Mouse (Mus musculus): ENCODE data around the gene Arhgap40. TPM values are rescaled to one million over a fixed set of nuclear protein-coding genes. Genes with fewer than 3 reads are reported as not detected.

The Arhgap40 gene
- polyA plus RNA-seq, 1 experiment from 2014 or later: not detected

DNA sequence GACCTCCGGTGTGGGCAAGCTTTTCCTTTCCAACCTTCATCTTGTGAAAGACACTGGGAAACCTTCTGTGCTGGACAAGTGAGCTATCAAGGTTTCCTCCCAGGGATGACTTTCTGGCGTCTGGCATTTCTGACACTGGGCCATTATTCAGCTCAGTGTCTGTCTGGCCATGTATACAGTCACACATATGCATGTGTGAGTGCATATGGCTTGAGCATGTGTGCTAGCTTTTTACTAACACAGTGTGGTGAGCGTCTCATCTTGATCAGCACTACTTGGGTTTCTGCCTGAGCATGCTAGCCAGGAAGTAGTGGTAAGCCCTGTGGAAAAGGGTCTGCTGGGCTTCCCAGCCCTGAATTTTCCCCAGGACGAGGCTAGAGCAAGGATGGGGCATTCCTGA lies 28.7 kb downstream of the Arhgap40 start:
- Histone ChIP-seq H3K4me3 (ENCODE audit: low read depth, low read length) (no peak overlapping the region), H3K4me1 (ENCODE audit: insufficient read depth) (no peaks in the 10 kb centered on the region), H3K27me3 (ENCODE audit: insufficient read depth, low read length) (0 out of 2 replicates have a peak, but pooled peaks cover under 1% of the 10 kb centered on the region), H3K36me3 (replicated peaks; ENCODE audit: insufficient read depth, low read length) (no peaks in the 10 kb centered on the region), H3K9ac (replicated peaks) (no peak overlapping the region), H3K9me3 (ENCODE audit: low read length) (no peaks in the 10 kb centered on the region), H3K4me2 (ENCODE audit: low read depth, low read length) (no peak overlapping the region), H3K27ac (ENCODE audit: low read depth) (no peak overlapping the region)
- ATAC-seq: no peak
- DNase-seq: no peak
- 38% methylated on average over 4 of the region's 4 CpGs for WGBS (ENCODE audit: insufficient replicate concordance)
- TF ChIP-seq EP300 (IDR thresholded peaks at IDR 0.05; ENCODE audit: low read depth) (no peak), CTCF (IDR thresholded peaks at IDR 0.05; ENCODE audit: low read depth) (no peak)

DNA sequence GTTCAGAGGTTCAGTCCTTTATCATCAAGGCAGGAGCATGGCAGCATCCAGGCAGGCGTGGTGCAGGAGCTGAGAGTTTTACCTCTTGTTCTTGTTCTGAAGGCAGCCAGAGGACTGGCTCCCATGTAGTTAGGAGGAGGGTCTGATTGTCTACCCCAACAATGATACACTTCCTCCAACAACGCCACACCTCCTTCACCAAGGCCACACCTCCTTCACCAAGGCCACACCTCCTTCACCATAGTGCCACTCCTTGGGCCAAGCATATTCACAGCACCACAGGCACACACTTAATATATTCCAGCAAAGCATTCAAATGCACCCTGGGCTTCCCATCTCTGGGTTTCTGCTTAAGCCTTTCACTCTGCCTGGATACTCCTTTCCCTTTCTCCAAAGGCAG lies 32.7 kb downstream of the Arhgap40 start:
- H3K9ac ChIP-seq (replicated peaks): no peak overlapping the region
- H3K4me2 ChIP-seq (ENCODE audit: low read depth, low read length): no peak overlapping the region
- peaks cover 5% of the 10 kb centered on the region; the same call in 1 of the 2 replicates for H3K27me3 ChIP-seq (ENCODE audit: insufficient read depth, low read length)
- no peaks in the 10 kb centered on the region for H3K36me3 ChIP-seq (replicated peaks; ENCODE audit: insufficient read depth, low read length)
- no peak overlapping the region for H3K4me3 ChIP-seq (ENCODE audit: low read depth, low read length)
- DNase-seq (no peak), ATAC-seq (no peak)
- WGBS (ENCODE audit: insufficient replicate concordance): 53% methylated on average over 2 of the region's 2 CpGs
- no peaks in the 10 kb centered on the region for H3K4me1 ChIP-seq (ENCODE audit: insufficient read depth)
- H3K9me3 ChIP-seq (ENCODE audit: low read length): no peaks in the 10 kb centered on the region
- H3K27ac ChIP-seq (ENCODE audit: low read depth): no peak overlapping the region
- TF ChIP-seq EP300 (IDR thresholded peaks at IDR 0.05; ENCODE audit: low read depth) (no peak), CTCF (IDR thresholded peaks at IDR 0.05; ENCODE audit: low read depth) (no peak)

- Histone ChIP-seq H3K9me3 (ENCODE audit: low read length) (no peaks in the 10 kb centered on the region), H3K27ac (ENCODE audit: low read depth) (no peak overlapping the region), H3K4me1 (ENCODE audit: insufficient read depth) (no peaks in the 10 kb centered on the region), H3K27me3 (ENCODE audit: insufficient read depth, low read length) (peaks cover 8% of the 10 kb centered on the region; the same call in 1 of the 2 replicates), H3K4me3 (ENCODE audit: low read depth, low read length) (no peak overlapping the region), H3K9ac (replicated peaks) (no peak overlapping the region), H3K4me2 (ENCODE audit: low read depth, low read length) (no peak overlapping the region), H3K36me3 (replicated peaks; ENCODE audit: insufficient read depth, low read length) (no peaks in the 10 kb centered on the region)
- peak; percentile 76 for DNase-seq
- 0 out of 2 replicates have a peak, but pooled peaks have one; percentile 12 for ATAC-seq
- WGBS (ENCODE audit: insufficient replicate concordance): 9% methylated on average over 17 of the region's 17 CpGs
- TF ChIP-seq CTCF (IDR thresholded peaks at IDR 0.05; ENCODE audit: low read depth) (peak; percentile 91), EP300 (IDR thresholded peaks at IDR 0.05; ENCODE audit: low read depth) (no peak)
Measured at GRCm38 (mm10) chr2:158546751-158547150, 34.2 kb downstream of the Arhgap40 start.

DNA sequence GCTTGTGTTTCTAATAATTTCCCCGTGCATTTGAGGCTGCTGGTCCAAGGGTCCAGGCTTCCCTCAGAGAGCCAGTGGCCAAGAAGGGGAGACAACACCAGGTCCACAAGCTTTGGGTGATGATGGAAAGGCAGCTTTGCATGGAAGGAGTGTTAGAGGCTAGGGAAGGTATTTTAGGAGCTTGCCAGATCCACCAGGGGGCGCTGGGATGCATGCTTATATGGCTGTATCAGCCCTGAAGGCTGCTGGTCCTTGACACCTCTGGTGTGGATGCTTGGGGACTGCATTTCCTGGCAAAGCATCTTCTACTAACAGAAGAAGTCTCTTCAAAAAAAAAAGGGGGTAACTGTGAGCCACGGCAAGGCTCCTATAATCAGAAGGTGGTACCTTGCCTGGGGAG lies 37.5 kb downstream of the Arhgap40 start:
- WGBS (ENCODE audit: insufficient replicate concordance): 4% methylated on average over 3 of the region's 3 CpGs
- H3K9ac ChIP-seq (replicated peaks): no peak overlapping the region
- no peaks in the 10 kb centered on the region for H3K4me1 ChIP-seq (ENCODE audit: insufficient read depth)
- DNase-seq: peak; percentile 84
- no peak overlapping the region for H3K27ac ChIP-seq (ENCODE audit: low read depth)
- TF ChIP-seq EP300 (IDR thresholded peaks at IDR 0.05; ENCODE audit: low read depth) (no peak), CTCF (IDR thresholded peaks at IDR 0.05; ENCODE audit: low read depth) (peak; percentile 89)
- H3K9me3 ChIP-seq (ENCODE audit: low read length): no peaks in the 10 kb centered on the region
- H3K27me3 ChIP-seq (ENCODE audit: insufficient read depth, low read length): peaks cover 27% of the 10 kb centered on the region
- H3K4me3 ChIP-seq (ENCODE audit: low read depth, low read length): no peak overlapping the region
- H3K36me3 ChIP-seq (replicated peaks; ENCODE audit: insufficient read depth, low read length): no peaks in the 10 kb centered on the region
- peak; percentile 25; the same call in 1 of the 2 replicates for ATAC-seq
- no peak overlapping the region for H3K4me2 ChIP-seq (ENCODE audit: low read depth, low read length)

GRCm38 (mm10) chr2:158554366-158554765 lies 41.8 kb downstream of the Arhgap40 start:
- 12% methylated on average over 10 of the region's 10 CpGs for WGBS (ENCODE audit: insufficient replicate concordance)
- DNase-seq: no peak
- H3K27me3 ChIP-seq (ENCODE audit: insufficient read depth, low read length): peaks cover 33% of the 10 kb centered on the region

GRCm38 (mm10) chr2:158555252-158555651 lies 42.7 kb downstream of the Arhgap40 start:
- 3% methylated on average over 7 of the region's 7 CpGs for whole genome bisulfite sequencing (ENCODE audit: insufficient replicate concordance)
- H3K9ac ChIP-seq (replicated peaks): no peak overlapping the region
- H3K36me3 ChIP-seq (replicated peaks; ENCODE audit: insufficient read depth, low read length): no peaks in the 10 kb centered on the region
- no peak overlapping the region for H3K4me2 ChIP-seq (ENCODE audit: low read depth, low read length)
- H3K9me3 ChIP-seq (ENCODE audit: low read length): no peaks in the 10 kb centered on the region
- H3K4me3 ChIP-seq (ENCODE audit: low read depth, low read length): no peak overlapping the region
- H3K27me3 ChIP-seq (ENCODE audit: insufficient read depth, low read length): peaks cover 32% of the 10 kb centered on the region
- ATAC-seq: no peak
- H3K4me1 ChIP-seq (ENCODE audit: insufficient read depth): peaks cover 6% of the 10 kb centered on the region
- DNase-seq: no peak
- TF ChIP-seq CTCF (IDR thresholded peaks at IDR 0.05; ENCODE audit: low read depth) (no peak), EP300 (IDR thresholded peaks at IDR 0.05; ENCODE audit: low read depth) (no peak)
- no peak overlapping the region for H3K27ac ChIP-seq (ENCODE audit: low read depth)

More at GRCm38 (mm10) chr2:158554366-158554765, 41.8 kb downstream of the Arhgap40 start:
- H3K36me3 ChIP-seq (replicated peaks; ENCODE audit: insufficient read depth, low read length): no peaks in the 10 kb centered on the region
- H3K9ac ChIP-seq (replicated peaks): no peak overlapping the region
- H3K9me3 ChIP-seq (ENCODE audit: low read length): no peaks in the 10 kb centered on the region
- H3K4me1 ChIP-seq (ENCODE audit: insufficient read depth): peaks cover 6% of the 10 kb centered on the region
- no peak for ATAC-seq
- TF ChIP-seq CTCF (IDR thresholded peaks at IDR 0.05; ENCODE audit: low read depth) (no peak), EP300 (IDR thresholded peaks at IDR 0.05; ENCODE audit: low read depth) (no peak)
- no peak overlapping the region for H3K4me2 ChIP-seq (ENCODE audit: low read depth, low read length)
- no peak overlapping the region for H3K27ac ChIP-seq (ENCODE audit: low read depth)
- no peak overlapping the region for H3K4me3 ChIP-seq (ENCODE audit: low read depth, low read length)

Data from liver, postnatal 0 days (tissue).